Mouse (Mus musculus) thymus, postnatal 10 days (tissue): ENCODE measurements around the gene Hspg2.
"Not testable (repeated sequence)": the region's sequence is repeated elsewhere in the genome, so short reads cannot be mapped to it uniquely, and the experiment has no call there.

ENCODE experiments used
- DNase-seq, 2 experiments: peaks; one replicate each; pipeline ENCODE4 v3.0.0; 2021; ENCODE audit warnings: low spot score in 2 of 2

Hspg2 gene

DNA sequence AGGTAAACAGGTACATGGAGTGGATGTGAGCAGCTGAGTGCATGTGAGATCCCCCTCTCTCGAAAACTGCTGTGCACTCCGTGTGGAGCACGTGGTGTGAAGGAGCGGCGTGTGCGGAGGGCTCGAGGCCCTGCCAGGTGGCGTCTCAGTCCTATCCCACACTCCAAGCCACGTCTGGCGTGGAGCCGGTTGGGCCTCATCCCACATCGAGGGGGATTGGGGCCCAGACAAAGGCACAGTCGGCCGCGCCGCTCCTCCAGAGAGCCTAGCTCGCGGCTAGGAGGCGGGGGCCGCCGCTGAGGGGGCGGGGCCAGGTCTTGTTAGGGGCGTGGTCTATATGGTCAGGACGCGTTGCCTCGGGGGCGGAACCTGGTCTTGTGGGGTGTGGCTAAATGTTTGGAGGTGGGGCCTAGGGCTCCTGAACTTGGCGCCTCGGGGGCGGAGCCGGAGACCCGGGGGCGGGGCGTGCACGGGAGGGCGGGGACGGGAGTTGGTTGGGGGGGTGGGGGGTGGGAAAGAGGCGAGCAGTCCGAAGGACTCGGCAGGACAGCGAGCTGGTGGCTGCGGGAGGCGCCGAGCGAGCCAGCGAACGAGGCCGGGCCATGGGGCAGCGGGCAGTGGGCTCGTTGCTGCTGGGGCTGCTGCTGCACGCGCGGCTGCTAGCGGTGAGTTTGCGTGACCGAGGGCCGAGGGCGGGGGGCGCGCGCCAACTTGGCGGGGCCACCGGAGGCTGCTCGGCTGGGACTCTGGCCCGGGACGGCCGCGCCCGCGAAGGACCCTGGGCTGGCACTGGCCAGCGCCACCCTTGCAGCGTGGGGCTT is at the start of gene Hspg2:
Gene Hspg2, plus strand, starts transcription at position 510 of the 821 bp plus-strand sequence.
- DNase-seq: peak; percentile 85 to 93

DNA sequence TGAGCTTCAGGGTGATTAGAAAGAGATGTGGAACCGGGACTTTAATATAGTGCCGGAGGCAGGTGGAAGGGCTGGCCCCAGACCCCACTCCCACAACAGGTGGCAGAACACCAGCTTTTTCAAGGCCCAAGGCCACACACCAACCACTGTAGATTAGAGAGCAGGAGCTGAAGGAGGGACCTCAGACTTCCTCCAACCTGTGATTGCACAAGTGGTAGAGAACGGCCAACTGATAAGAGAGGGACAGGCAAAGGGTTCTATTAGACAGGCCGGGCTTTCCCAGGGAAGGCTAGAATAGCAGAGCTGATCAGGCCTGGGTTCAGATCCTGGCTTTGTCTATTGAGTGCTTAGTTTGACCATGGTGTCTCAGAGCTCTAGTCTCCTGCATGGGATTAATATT is 38.1 kb upstream of the Hspg2 start, which contains the start of gene Cela3b:
Gene Cela3b, minus strand, starts transcription at position 39 of the 400 bp plus-strand sequence.
- DNase-seq: no peak

DNA sequence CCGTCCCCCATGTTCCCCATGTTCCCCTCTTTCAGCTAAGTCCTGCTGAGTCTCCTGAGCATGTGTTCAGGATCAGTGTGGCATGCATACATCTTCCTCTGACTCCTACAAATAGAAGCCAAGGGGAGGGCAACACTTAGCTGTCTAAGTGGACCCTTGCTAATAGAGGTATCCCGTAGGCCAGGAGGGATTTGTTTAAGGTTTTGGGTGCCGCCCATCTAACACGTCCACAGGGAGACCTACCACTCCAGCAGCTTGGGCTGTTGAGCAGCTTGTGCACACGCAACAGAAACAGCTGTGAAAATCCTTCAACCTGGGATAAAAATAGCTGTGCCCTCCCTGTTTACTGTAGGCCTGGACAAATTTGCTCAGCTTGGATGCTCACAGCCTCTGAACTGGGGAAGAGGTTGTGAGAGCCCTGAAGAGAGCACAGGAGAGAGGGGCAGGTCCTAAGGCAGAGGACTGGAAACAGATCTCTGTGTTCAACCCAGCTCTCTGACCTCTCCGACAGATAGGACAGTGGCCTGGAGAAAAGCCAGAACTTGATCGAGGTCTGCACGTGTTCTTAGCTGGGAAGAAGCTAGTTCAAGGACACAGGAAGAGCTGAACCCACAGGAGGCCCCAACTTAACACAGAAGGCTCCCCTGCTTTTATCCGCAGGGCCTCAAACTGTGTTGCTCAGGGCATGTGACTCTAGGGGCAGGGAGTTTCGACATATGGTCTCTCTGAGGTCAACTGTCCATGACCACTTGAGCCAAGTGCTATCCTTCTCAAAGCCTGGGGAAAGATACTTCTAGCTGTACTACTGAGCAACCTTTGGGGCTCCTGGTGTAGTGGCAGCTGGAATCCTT is 35.6 kb upstream of the Hspg2 start:
- DNase-seq: not testable (repeated sequence)

DNA sequence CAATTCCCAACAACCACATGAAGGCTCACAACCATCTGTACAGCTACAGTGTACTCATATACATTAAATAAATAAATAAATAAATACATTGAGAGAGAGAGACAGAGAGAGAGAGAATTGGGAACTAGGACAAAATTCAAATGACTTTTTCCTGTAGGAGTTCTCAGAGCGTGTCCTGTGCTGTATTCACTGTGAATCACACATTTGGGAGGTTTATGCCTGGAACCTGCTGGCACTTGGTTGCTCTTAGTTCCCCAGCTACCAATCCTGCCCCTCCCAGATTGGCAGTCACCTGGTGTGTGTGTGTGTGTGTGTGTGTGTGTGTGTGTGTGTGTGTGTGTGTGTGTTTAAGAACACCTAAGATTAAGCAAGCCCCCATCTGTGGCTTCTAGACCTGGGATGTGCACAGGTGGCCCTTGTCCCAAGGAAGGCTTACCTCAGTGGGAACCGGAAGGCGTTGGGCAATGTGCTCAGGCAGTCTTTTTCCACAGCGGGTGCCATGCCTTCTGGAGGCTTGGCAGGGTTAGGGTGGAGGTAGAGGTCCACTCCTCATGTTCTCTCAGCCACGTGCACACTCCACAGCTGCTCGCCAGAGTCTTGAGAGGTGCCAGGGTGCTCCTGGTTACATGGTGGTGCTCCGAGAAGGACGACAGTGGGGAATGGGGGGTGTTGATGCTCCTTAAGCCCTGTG is 31.4 kb upstream of the Hspg2 start:
- no peak for DNase-seq

DNA sequence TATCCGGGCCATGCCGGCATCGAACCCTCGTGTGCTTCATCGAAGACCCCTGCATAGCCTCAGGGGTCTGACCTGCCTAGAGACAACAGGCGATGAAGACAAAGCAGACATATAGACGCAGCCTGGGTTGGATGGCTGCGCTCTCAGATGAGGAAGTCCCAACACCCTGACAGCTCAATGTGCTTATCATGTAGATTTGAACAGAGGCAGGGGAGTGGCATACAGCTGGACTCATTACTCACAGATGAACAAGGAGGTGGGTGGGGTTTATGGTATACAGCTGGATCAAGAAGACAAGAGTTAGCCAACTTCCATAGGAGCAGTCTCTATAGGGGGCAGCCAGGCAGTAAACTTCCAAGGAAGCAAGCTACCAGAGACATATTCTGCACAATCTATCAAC is 29.7 kb upstream of the Hspg2 start:
- DNase-seq: no peak

DNA sequence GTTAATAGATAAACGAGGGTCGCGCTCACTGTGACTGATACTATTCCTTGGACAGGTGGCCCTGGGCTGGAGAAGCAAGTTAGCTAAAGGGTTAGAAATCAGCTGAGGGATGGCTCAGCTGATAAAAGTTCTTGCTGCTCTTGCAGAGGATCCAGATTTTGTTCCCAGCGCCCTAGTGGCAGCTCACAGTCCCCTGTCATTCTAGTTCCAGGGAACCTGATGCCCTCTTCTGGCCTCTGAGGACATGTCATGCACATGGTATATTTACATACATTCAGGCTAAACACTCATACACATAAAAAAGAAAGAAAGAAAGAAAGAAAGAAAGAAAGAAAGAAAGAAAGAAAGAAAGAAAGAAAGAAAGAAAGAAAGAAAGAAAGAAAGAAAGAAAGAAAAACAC is 27.2 kb upstream of the Hspg2 start:
- DNase-seq: no peak

DNA sequence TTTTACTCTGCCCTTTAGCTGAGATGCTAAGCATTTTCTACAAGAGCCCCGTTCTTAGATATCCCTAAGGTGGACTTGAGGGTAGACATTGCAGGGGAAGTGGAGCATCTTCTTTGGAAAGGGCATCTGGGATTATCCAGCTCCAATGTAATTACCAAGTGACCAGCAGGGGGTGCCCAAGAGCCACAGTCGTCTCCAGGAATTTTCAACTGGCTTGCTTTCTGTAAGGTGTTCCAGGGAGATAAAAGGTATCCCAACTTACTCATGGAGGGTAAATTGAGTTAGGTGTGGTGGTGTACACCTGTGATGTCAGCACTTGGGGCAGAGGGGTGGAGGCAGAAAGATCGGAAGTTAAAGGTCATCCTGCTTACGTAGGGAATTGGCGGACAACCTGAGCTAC is 24.9 kb upstream of the Hspg2 start:
- DNase-seq: peak in 1 of 2 experiments; percentile 55

DNA sequence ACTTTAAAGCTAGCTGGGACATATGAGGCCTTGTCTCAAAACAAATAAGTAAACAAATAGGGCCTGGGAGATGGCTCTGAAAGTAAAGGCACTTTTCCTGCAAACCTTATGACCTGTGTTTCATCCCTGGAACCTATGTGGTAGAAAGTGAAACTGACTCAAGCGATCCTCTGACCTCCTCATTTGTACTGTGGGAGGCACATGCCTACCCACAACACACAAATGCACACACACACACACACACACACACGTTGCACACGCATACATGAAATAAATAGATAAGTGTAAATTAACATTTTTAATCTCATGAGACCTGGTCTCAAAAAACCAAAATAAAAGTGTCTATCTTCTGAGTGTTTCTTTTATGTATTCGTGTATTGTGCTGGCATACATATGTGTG is 22.7 kb upstream of the Hspg2 start:
- no peak for DNase-seq

DNA sequence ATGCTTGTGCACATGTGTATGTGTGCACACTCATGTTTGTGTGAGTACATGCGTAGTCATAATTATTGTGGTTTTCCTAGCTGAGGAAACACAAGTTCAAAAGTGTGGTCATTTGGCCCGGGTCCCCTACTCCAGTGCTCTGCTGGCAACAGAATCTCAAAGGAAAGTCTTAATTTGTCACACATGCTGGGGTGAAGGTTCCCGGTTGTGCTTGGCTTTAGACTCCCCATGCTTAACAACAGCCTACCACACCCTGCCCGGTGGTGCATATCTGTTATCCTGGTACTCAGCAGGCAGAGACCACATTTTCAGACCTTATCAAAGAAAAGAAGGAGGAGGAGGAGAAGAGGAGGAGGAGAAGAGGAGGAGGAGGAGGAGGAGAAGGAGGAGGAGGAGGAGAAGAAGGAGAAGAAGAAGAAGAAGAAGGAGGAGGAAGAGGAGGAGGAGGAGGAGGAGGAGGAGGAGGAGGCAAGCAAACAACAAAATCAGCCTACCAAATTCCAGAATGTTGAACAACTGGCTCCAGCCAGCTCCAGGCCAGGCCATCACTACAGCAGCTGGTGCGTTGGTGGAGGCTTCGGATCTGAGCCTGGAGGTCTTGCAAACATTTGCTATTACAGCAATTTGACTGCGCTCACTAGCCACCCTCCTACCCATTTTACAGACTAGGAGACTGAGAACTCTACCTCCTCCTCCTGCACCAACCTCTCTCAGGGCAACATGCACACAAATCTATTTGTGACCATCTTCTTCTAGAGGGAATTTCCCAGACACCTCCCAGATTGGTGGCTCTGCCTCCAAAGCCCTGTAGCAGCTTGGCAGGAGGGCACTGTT is 21.0 kb upstream of the Hspg2 start:
- DNase-seq: no peak

DNA sequence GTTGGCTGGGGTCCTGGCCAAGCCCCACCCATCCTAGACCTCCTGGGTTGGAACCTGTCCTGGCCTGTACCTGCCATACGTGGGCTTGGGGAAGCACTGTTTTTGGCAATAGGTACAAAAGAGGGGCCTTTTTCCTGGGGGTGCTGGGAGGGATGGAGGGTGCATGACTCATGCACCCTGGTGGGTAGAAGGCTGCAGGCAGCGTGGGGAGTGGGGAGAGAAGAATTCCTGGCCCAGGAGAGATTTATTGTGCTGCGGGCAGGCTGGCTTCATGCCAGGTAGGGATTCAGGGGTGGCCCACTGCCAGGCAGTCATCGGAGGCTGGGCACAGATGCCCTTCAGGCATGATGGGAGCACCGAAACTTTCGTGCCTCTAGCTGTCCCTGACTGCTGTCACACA is 20.4 kb upstream of the Hspg2 start:
- DNase-seq: no peak

DNA sequence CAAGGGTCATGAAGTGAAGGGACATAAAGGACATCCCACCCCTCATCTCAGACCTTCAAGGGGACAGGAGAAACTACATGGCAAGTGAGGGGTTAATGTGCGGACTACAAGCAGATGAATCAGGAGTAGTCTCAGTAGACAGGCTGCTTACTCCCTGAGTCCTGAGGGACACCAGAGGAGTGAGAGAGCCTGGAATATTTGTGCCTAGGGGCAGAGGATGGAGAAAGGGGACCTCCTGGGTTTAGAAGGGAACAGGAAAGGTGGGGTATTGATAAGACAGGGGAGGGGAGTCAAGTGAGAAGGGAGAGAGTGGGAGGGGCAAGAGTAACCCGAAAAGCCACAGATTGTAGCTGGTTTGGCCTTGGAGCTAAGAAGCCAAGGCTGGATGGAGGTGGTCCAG is 19.9 kb upstream of the Hspg2 start:
- no peak for DNase-seq

DNA sequence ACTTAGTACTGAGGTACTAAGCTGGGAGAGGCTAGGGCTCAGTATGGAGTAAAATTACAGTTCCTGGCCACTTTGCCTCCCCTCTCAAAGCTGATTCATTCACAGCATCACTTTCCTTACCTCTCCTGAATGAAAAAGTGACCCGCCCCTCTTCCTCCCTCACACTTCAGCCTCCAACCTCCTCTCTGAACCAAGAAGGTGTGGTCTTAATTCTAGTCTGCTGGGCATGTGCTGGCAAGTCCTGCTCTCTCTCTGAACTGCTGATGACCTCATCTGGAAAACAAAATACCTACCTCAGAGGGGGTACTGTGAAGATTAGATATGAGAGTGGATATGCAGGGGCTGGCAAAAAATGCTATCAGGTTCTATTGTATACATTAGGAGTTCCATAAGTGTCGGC is 19.4 kb upstream of the Hspg2 start:
- no peak for DNase-seq

DNA sequence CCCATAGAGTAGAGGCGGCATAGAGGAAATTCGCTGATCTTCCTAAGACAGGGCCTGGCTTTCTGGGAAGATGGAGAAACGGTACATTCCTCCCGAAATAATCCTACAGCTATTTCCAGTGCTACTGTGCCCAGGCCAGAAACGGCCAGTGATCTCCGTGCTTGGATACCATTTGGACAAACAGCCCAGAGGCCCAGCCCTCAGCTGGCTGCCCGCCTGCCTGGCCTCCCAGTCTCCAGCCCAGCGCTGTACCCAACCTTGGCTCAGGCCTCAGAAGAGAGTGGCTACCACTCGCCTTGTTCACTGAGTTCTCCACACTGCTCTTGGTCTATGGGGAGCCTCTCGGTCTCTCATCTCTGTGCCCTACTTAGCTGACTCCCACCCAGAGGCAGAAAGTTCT is 18.9 kb upstream of the Hspg2 start:
- DNase-seq: no peak

DNA sequence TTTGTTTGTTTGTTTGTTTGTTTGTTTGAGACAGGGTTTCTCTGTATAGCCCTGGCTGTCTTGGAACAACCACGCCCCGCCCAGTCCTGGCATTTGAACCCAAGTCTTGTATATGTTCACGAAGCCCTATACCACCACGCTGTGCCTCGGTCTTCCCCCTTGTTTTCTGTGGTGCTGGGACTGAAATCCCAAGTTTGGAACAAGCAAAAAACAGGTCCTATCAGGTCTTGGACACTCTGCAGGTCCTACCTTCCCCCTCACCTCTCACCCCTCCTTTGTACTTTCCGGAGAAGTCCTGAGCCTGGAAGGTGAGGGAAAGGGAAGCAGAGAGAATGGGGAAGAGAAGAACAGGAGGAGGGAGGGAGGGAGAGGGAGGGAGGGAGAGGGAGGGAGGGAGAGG is 16.4 kb upstream of the Hspg2 start:
- no peak for DNase-seq

DNA sequence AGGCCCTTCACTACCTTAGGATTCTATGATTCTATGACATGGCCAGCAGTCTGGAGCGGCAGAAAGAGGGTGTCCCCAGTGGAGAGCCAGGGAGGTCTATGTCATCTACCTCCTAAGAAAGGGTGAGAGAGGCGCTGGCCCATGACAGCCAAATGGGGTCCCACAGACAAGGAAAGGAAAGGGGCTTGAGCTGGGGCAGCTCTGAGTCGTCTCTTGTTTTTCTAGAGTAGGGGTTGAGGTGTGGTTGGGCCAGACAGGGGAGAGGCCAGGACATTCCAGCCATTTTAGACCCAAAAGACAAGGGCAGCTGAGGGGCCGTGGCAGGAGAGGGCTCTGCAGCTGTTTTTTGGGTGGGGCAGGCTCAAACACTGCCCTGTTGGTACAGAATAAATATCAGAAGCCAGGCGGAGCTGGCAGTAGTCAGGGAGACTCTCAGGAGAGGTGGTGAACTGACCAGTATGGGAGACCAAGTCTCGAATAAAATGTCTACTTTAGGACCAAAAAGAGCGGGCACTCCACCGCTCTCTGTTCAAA is 15.3 kb upstream of the Hspg2 start, which contains the start of gene 1700013G24Rik:
Gene 1700013G24Rik, plus strand, starts transcription at position 51 of the 534 bp plus-strand sequence.
- no peak for DNase-seq

DNA sequence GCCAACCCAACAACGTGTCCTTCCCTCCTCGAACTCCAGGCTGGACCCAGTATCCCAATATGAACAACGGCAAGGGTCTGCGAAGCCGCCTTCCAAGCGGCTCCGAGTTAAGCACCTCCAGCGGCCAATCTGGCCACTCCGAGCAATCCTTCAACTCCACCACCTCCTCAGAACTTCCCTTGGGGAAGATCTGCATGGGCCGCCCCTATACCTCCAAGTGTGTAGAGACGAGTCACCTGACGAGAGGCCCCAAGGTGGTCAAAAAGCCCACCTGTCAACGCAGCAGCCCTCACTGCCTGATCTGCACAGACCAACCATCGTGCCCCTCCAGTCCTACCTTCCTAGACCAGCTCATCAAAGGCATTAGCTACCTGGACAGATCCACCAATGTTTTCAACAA is 14.0 kb upstream of the Hspg2 start:
- no peak for DNase-seq

DNA sequence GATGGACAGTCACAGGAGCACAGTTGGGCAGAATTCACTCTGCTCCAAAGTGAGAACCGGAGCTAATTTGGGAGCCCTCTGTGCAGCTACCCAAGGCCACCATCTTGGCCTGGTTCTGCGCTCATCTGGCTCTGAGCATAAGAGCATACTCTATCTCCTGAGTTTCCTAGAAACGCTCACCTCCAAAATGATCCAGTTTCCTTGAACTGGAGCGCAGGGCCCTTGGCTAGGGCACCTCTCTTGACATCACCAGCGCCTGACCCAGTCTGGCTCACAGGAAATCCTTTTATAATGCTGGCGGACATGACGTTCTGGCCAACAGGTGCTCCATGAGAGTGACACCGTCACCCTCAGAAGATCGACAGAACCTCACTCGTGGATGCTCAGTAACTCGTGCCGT is 12.0 kb upstream of the Hspg2 start:
- no peak for DNase-seq

DNA sequence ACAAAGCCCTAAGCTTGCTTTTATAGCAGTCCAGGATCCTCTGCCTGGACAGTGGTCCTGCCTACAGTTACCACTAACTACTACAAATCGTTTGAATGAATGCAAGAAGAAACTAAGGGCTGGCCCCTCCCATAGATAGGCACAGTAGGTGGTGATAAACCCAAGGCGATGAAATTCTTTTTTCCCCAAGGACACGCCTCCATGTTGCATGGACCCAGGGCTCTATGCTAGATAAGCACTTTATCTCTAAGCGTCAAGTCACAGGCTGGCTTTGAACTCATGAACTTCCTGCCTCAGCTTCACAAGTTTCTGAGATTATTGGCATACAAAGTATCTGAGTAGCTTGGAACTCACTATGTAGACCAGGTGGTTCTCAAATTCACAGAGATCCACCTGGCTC is 11.3 kb upstream of the Hspg2 start:
- DNase-seq: no peak

DNA sequence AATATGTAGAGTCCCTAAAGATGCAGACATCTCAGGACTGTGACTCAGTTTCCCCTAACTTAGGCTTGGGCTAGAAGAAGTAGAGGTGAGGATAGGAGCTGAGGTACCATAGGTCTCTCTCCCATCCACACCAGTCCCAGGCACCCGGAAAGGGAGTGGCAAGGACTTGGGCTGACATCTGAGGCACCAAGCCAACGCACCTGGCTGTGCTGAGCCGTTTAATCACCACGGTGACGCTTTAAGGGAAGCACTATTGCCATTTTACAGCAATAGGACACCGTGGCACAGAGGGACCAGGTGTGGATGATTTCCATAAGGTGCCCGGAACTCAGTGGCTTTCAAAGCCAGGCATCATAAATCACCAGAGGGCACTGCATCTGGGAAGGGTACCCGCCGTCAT is 10.3 kb upstream of the Hspg2 start:
- DNase-seq: no peak

DNA sequence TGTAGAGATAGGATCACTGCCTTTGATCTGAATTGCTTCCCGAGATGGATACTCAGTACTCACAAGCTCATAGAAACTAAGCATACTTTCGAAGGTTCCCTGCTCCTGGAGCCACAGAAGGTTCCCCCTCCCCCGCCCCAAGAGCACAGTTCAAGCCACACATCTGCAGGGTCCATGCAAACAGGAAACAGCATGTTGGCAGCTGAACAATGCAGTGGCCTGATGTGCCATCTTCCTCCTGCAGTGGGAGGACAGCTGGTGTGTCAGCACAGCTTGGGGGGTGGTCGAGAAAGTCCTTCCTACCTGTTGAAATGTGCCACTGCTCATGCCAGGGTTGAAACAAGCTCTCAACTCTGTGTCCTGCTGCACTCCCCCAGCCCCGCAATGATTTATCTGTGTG is 9.7 kb upstream of the Hspg2 start:
- DNase-seq: peak; percentile 13 to 27

DNA sequence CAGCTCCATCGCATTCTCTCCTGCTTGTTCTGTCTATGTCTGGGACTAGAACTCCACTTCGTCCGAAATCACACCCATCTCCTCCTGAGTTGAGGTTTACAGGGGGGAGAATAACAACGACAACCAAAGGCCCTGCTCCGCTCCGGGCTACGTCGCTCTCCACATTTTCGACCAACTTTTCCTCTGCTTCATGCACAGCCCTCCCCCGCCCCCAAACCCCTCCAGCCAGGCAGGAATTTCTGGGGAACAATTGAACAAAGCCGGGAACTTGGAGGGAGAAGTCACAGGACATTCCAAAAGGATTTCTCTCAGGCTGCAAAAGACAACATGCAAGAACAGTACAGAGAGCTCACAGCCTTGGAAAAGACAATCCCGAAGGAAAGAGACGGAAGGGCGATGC is 7.9 kb upstream of the Hspg2 start:
- DNase-seq: no peak
